Mouse (Mus musculus) heart, embryonic 16.5 days (tissue): ENCODE measurements around the gene Ttc25. TPM values are rescaled to one million over a fixed set of nuclear protein-coding genes. Genes with fewer than 3 reads are reported as not detected.
"Not testable (repeated sequence)": the region's sequence is repeated elsewhere in the genome, so short reads cannot be mapped to it uniquely, and the experiment has no call there.

ENCODE experiments used
- ATAC-seq: fragments of 200-750 bp; cut with Nextera tagmentation; replicated peaks from 2 replicates; pipeline ENCODE4 v1.8.0; 2017; ENCODE audit warnings: moderate number of reproducible peaks; ENCODE audit not compliant: insufficient read depth, low FRiP score; ENCODE audit errors: extremely low read depth
- H3K27ac ChIP-seq: fragments of 300-500 bp; sonication (generic); 2 replicates; pipeline ENCODE4 v1.5.1; 2014; ENCODE audit warnings: mild to moderate bottlenecking, low read length, control low read depth, moderate library complexity
- H3K27me3 ChIP-seq: fragments of 300-500 bp; sonication (generic); 2 replicates; pipeline ENCODE4 v1.6.1; 2014; ENCODE audit warnings: low read length, mixed read lengths; ENCODE audit not compliant: control insufficient read depth, insufficient read depth
- H3K36me3 ChIP-seq: fragments of 300-500 bp; sonication (generic); 2 replicates; pipeline ENCODE4 v1.6.1; 2014; ENCODE audit not compliant: control insufficient read depth, insufficient read depth
- H3K4me1 ChIP-seq: fragments of 300-500 bp; sonication (generic); 2 replicates; pipeline ENCODE4 v1.6.1; 2014; ENCODE audit warnings: low read length, mixed read lengths; ENCODE audit not compliant: control insufficient read depth, insufficient read depth
- H3K4me2 ChIP-seq: fragments of 300-500 bp; sonication (generic); 2 replicates; pipeline ENCODE4 v1.6.1; 2014; ENCODE audit warnings: low read depth, mild to moderate bottlenecking, control low read depth, low read length
- H3K4me3 ChIP-seq: fragments of 300-500 bp; sonication (generic); 2 replicates; pipeline ENCODE4 v1.5.1; 2014; ENCODE audit warnings: mild to moderate bottlenecking, control low read depth, low read length
- H3K9ac ChIP-seq: fragments of 300-500 bp; sonication (generic); 2 replicates; pipeline ENCODE4 v1.6.1; 2014; ENCODE audit warnings: low read length, control low read depth
- H3K9me3 ChIP-seq: fragments of 300-500 bp; sonication (generic); replicated peaks from 2 replicates; pipeline ENCODE4 v1.6.1; 2016; ENCODE audit warnings: low read length; ENCODE audit not compliant: control insufficient read depth
- WGBS: fragments of 180-500 bp; shearing (Covaris S2); extraction: QIAGEN DNeasy Blood & Tissue Kit; methylation state at CpG from one replicate; pipeline ENCODE4 v1.1.7; 2014; 5-methylcytosine and 5-hydroxymethylcytosine counted together
- polyA plus RNA-seq: library from polyadenylated mRNA; unstranded; fragments of >200 nt; fragmentation: Nextera tagmentation; extraction: Ambion mirVana; gene quantifications from 2 replicates; pipeline ENCODE4 v1.2.1, GENCODE M21; 2015

Ttc25 gene
- polyA plus RNA-seq, 1 experiment from 2014 or later, result 0.85 TPM

GRCm38 (mm10) chr11:100582413-100582812, 37.0 kb downstream of the Ttc25 start:
- not testable (repeated sequence) for H3K4me3 ChIP-seq, H3K4me2 ChIP-seq, H3K9me3 ChIP-seq, H3K4me1 ChIP-seq, H3K27me3 ChIP-seq, ATAC-seq, H3K9ac ChIP-seq
- whole genome bisulfite sequencing, result 93% methylated on average over 1 of the region's 1 CpGs
- peak overlapping the region; percentile 76 for H3K27ac ChIP-seq
- peaks cover 51% of the 10 kb centered on the region for H3K36me3 ChIP-seq

GRCm38 (mm10) chr11:100582836-100583235, 37.4 kb downstream of the Ttc25 start:
- Histone ChIP-seq H3K36me3 (peaks cover 55% of the 10 kb centered on the region), H3K4me3 (no peak overlapping the region), H3K4me2 (no peak overlapping the region; the same call in 1 of the 2 replicates), H3K4me1 (peaks cover 7% of the 10 kb centered on the region), H3K9me3 (no peaks in the 10 kb centered on the region), H3K27me3 (no peaks in the 10 kb centered on the region), H3K27ac (0 out of 2 replicates have a peak overlapping the region, but pooled peaks have one; percentile 32), H3K9ac (no peak overlapping the region)
- WGBS, result 90% methylated on average over 2 of the region's 2 CpGs
- no peak for ATAC-seq

GRCm38 (mm10) chr11:100584561-100584961, 39.2 kb downstream of the Ttc25 start:
- 83% methylated on average over 7 of the region's 7 CpGs for WGBS

GRCm38 (mm10) chr11:100585148-100585547, 39.7 kb downstream of the Ttc25 start:
- peaks cover 71% of the 10 kb centered on the region for H3K36me3 ChIP-seq
- WGBS, result 85% methylated on average over 3 of the region's 3 CpGs
- no peaks in the 10 kb centered on the region for H3K27me3 ChIP-seq
- H3K4me2 ChIP-seq, result no peak overlapping the region
- no peak overlapping the region; the same call in 1 of the 2 replicates for H3K27ac ChIP-seq
- H3K9me3 ChIP-seq, result no peaks in the 10 kb centered on the region
- ATAC-seq, result no peak
- H3K4me1 ChIP-seq, result peaks cover 7% of the 10 kb centered on the region
- no peak overlapping the region for H3K4me3 ChIP-seq
- H3K9ac ChIP-seq, result no peak overlapping the region

More at GRCm38 (mm10) chr11:100584561-100584961, 39.2 kb downstream of the Ttc25 start:
- Histone ChIP-seq H3K27me3 (no peaks in the 10 kb centered on the region), H3K9ac (no peak overlapping the region), H3K4me1 (peaks cover 7% of the 10 kb centered on the region), H3K9me3 (no peaks in the 10 kb centered on the region), H3K27ac (peak overlapping the region; percentile 15; the same call in 1 of the 2 replicates), H3K4me2 (no peak overlapping the region), H3K4me3 (no peak overlapping the region), H3K36me3 (peaks cover 69% of the 10 kb centered on the region)
- ATAC-seq, result no peak

GRCm38 (mm10) chr11:100588462-100588861, 43.1 kb downstream of the Ttc25 start:
- Histone ChIP-seq H3K36me3 (peaks cover 88% of the 10 kb centered on the region), H3K4me2 (no peak overlapping the region), H3K9ac (no peak overlapping the region), H3K4me1 (no peaks in the 10 kb centered on the region), H3K4me3 (no peak overlapping the region), H3K27ac (no peak overlapping the region), H3K27me3 (no peaks in the 10 kb centered on the region), H3K9me3 (no peaks in the 10 kb centered on the region)
- 80% methylated on average over 2 of the region's 2 CpGs for WGBS
- ATAC-seq, result no peak

GRCm38 (mm10) chr11:100592346-100593046, 47.1 kb downstream of the Ttc25 start:
- Histone ChIP-seq H3K4me3 (no peak overlapping the region), H3K27me3 (no peaks in the 10 kb centered on the region), H3K4me2 (no peak overlapping the region), H3K36me3 (peaks cover 66% of the 10 kb centered on the region), H3K9ac (no peak overlapping the region), H3K27ac (no peak overlapping the region), H3K4me1 (peaks cover 5% of the 10 kb centered on the region), H3K9me3 (no peaks in the 10 kb centered on the region)
- ATAC-seq, result no peak
- 94% methylated on average over 11 of the region's 11 CpGs for WGBS

- ATAC-seq, result no peak
- Histone ChIP-seq H3K27ac (0 out of 2 replicates have a peak overlapping the region, but pooled peaks have one; percentile 10), H3K9ac (no peak overlapping the region), H3K9me3 (no peaks in the 10 kb centered on the region), H3K27me3 (no peaks in the 10 kb centered on the region), H3K36me3 (peaks cover 69% of the 10 kb centered on the region), H3K4me3 (no peak overlapping the region), H3K4me2 (no peak overlapping the region), H3K4me1 (peaks cover 5% of the 10 kb centered on the region)
- WGBS, result 83% methylated on average over 7 of the region's 7 CpGs
Observed at GRCm38 (mm10) chr11:100594608-100595007, 49.2 kb downstream of the Ttc25 start.

GRCm38 (mm10) chr11:100595533-100595932, 50.1 kb downstream of the Ttc25 start:
- Histone ChIP-seq H3K9me3 (no peaks in the 10 kb centered on the region), H3K27ac (no peak overlapping the region), H3K4me2 (no peak overlapping the region), H3K4me3 (no peak overlapping the region), H3K4me1 (peaks cover 5% of the 10 kb centered on the region), H3K9ac (no peak overlapping the region; the same call in 1 of the 2 replicates), H3K27me3 (no peaks in the 10 kb centered on the region), H3K36me3 (peaks cover 73% of the 10 kb centered on the region)
- 40% methylated on average over 4 of the region's 4 CpGs for WGBS
- ATAC-seq, result no peak

- H3K4me2 ChIP-seq, result no peak overlapping the region
- no peak overlapping the region for H3K4me3 ChIP-seq
- no peak for ATAC-seq
- H3K27ac ChIP-seq, result no peak overlapping the region
- H3K9ac ChIP-seq, result no peak overlapping the region
- H3K4me1 ChIP-seq, result peaks cover 5% of the 10 kb centered on the region
- no peaks in the 10 kb centered on the region for H3K27me3 ChIP-seq
- H3K36me3 ChIP-seq, result peaks cover 58% of the 10 kb centered on the region
- 86% methylated on average over 4 of the region's 4 CpGs for WGBS
- no peaks in the 10 kb centered on the region for H3K9me3 ChIP-seq
Observed at GRCm38 (mm10) chr11:100598074-100598473, 52.7 kb downstream of the Ttc25 start.
